Mouse (Mus musculus) cerebellum, adult 2 months (tissue): ENCODE measurements at regions not wholly inside any gene's neighbourhood (a gene's known extent, or its start where the extent isn't known, plus 50 kb on each side); places are given as distances from the start of the nearest gene placed in this dataset.

Experiments used
- CTCF ChIP-seq: fragments of 200-500 bp; IDR thresholded peaks from 2 replicates; pipeline ENCODE4 v1.5.1; 2011; ENCODE audit warnings: low read depth, mild to moderate bottlenecking, control low read depth, low read length, moderate library complexity, borderline replicate concordance; ENCODE audit not compliant: insufficient read depth
- POLR2A ChIP-seq: fragments of 200-500 bp; IDR thresholded peaks from 2 replicates; pipeline ENCODE4 v1.6.1; 2011; ENCODE audit warnings: low read length, control low read depth, borderline replicate concordance; ENCODE audit not compliant: insufficient read depth

- no peak for TF ChIP-seq CTCF
- TF ChIP-seq POLR2A: no peak
Measured at GRCm38 (mm10) chr15:93916856-93917255, 321.2 kb upstream of the Prickle1 start.
